Mouse (Mus musculus): Measurements from ENCODE around the gene Prdm13. TPM values are rescaled to one million over a fixed set of nuclear protein-coding genes. Genes with fewer than 3 reads are reported as not detected.

The Prdm13 gene
- total RNA-seq, 2 experiments from 2014 or later = not detected

GRCm38 (mm10) chr4:21678975-21679623 is 6.7 kb downstream of the Prdm13 start:
- DNase-seq (ENCODE audit: extremely low spot score in 1 of 2, low spot score in 1 of 2) = no peak

GRCm38 (mm10) chr4:21678101-21678974 is 7.4 kb downstream of the Prdm13 start:
- DNase-seq (ENCODE audit: extremely low spot score in 1 of 2, low spot score in 1 of 2) = no peak

GRCm38 (mm10) chr4:21674691-21675090 is 11.1 kb downstream of the Prdm13 start:
- no peak for DNase-seq (ENCODE audit: extremely low spot score in 1 of 2, low spot score in 1 of 2)

GRCm38 (mm10) chr4:21674042-21674441 is 11.7 kb downstream of the Prdm13 start:
- no peak for DNase-seq (ENCODE audit: extremely low spot score in 1 of 2, low spot score in 1 of 2)

GRCm38 (mm10) chr4:21665961-21666360 is 19.8 kb downstream of the Prdm13 start:
- DNase-seq (ENCODE audit: extremely low spot score in 1 of 2, low spot score in 1 of 2) = no peak

- DNase-seq (ENCODE audit: extremely low spot score in 1 of 2, low spot score in 1 of 2) = no peak
These were observed 27.6 kb downstream of the Prdm13 start for GRCm38 (mm10) chr4:21658184-21658583.

GRCm38 (mm10) chr4:21629275-21629583 is 56.5 kb downstream of the Prdm13 start:
- no peak for DNase-seq (ENCODE audit: extremely low spot score in 1 of 2, low spot score in 1 of 2)

- no peak for DNase-seq (ENCODE audit: extremely low spot score in 1 of 2, low spot score in 1 of 2)
These were observed 57.1 kb downstream of the Prdm13 start for GRCm38 (mm10) chr4:21628367-21629274.

Other genes with a start within 250 kb of the Prdm13 start
- 10 to 100 TPM; 36.7 to 37.7 TPM for gene Ccnc, start 41.7 kb upstream of the Prdm13 start, total RNA-seq (2021)
- gene Usp45, start 81.2 kb upstream of the Prdm13 start, total RNA-seq (2021) = 10 to 100 TPM; 51.9 to 52.8 TPM
- gene Tstd3, start 81.2 kb upstream of the Prdm13 start, total RNA-seq (2021) = 10 to 100 TPM; 23.0 to 23.8 TPM
- gene Pnisr, start 161.6 kb upstream of the Prdm13 start, total RNA-seq (2021) = 100 to 1,000 TPM; 145 to 233 TPM
- gene Coq3, start 193.7 kb upstream of the Prdm13 start, total RNA-seq (2021) = 10 to 100 TPM; 11.9 to 12.2 TPM
- 10 to 100 TPM; 50.3 to 57.0 TPM for gene Faxc, start 245.4 kb upstream of the Prdm13 start, total RNA-seq (2021)

Data from layer of hippocampus, postnatal 25 days (tissue).